Mouse (Mus musculus) heart, embryonic 14.5 days (tissue): ENCODE data around the gene Phrf1. TPM values are rescaled to one million over a fixed set of nuclear protein-coding genes. Genes with fewer than 3 reads are reported as not detected.
A peak's percentile ranks its signal among the peaks of the same experiment; 100 is the strongest.

Experiments used
- ATAC-seq: fragments of 200-750 bp; cut with Nextera tagmentation; 2 replicates; pipeline ENCODE4 v1.8.0; 2017; ENCODE audit warnings: low read depth, moderate TSS enrichment; ENCODE audit not compliant: insufficient number of reproducible peaks, insufficient read depth, low FRiP score
- H3K27ac ChIP-seq, 2 experiments: fragments of 200-500 bp in 1 of 2; fragments of 300-500 bp in 1 of 2; sonication (generic) in 1 of 2; replicated peaks in 1 of 2; 2 replicates each; pipeline ENCODE4 v1.5.1; 2012 to 2014; ENCODE audit warnings: low read depth in 2 of 2, low read length in 2 of 2, control low read depth in 1 of 2, mild to moderate bottlenecking in 1 of 2, mixed read lengths in 1 of 2; ENCODE audit not compliant: control insufficient read depth in 1 of 2, insufficient read depth in 1 of 2
- H3K27me3 ChIP-seq: fragments of 300-500 bp; sonication (generic); 2 replicates; pipeline ENCODE4 v1.6.1; 2014; ENCODE audit warnings: mild to moderate bottlenecking, low read length, control low read depth; ENCODE audit not compliant: control insufficient read depth, insufficient read depth
- H3K36me3 ChIP-seq: fragments of 300-500 bp; sonication (generic); 2 replicates; pipeline ENCODE4 v1.6.1; 2014; ENCODE audit warnings: mild to moderate bottlenecking, control low read depth, low read length, mixed read lengths; ENCODE audit not compliant: control insufficient read depth, insufficient read depth
- H3K4me1 ChIP-seq, 2 experiments: fragments of 200-500 bp in 1 of 2; fragments of 300-500 bp in 1 of 2; sonication (generic) in 1 of 2; 2 replicates each; pipeline ENCODE4 v1.6.1; 2012 to 2014; ENCODE audit warnings: low read length in 2 of 2, control low read depth in 1 of 2, mixed read lengths in 1 of 2; ENCODE audit not compliant: control insufficient read depth in 2 of 2, insufficient read depth in 2 of 2
- H3K4me2 ChIP-seq: fragments of 300-500 bp; sonication (generic); 2 replicates; pipeline ENCODE4 v1.6.1; 2014; ENCODE audit warnings: mild to moderate bottlenecking, low read length
- H3K4me3 ChIP-seq, 2 experiments: fragments of 200-500 bp in 1 of 2; fragments of 300-500 bp in 1 of 2; sonication (generic) in 1 of 2; 2 replicates each; pipeline ENCODE4 v1.5.1; 2012 to 2014; ENCODE audit warnings: low read length in 2 of 2, mild to moderate bottlenecking in 2 of 2, control low read depth in 1 of 2, low read depth in 1 of 2, moderate library complexity in 1 of 2; ENCODE audit not compliant: control insufficient read depth in 1 of 2, insufficient read depth in 1 of 2
- H3K9ac ChIP-seq: fragments of 300-500 bp; sonication (generic); 2 replicates; pipeline ENCODE4 v1.6.1; 2014; ENCODE audit warnings: mild to moderate bottlenecking, low read length
- H3K9me3 ChIP-seq: fragments of 300-500 bp; sonication (generic); 2 replicates; pipeline ENCODE4 v1.6.1; 2016; ENCODE audit warnings: low read length, control low read depth; ENCODE audit not compliant: control insufficient read depth
- whole genome bisulfite sequencing: fragments of 180-500 bp; shearing (Covaris S2); extraction: QIAGEN DNeasy Blood & Tissue Kit; methylation state at CpG from one replicate; pipeline ENCODE4 v1.1.7; 2014; 5-methylcytosine and 5-hydroxymethylcytosine counted together
- polyA plus RNA-seq: library from polyadenylated mRNA; unstranded; fragments of >200 nt; fragmentation: Nextera tagmentation; extraction: Ambion mirVana; gene quantifications from 2 replicates; pipeline ENCODE4 v1.2.1, GENCODE M21; 2014

Phrf1 gene
- polyA plus RNA-seq, 1 experiment from 2014 or later, result 41.3 TPM

DNA sequence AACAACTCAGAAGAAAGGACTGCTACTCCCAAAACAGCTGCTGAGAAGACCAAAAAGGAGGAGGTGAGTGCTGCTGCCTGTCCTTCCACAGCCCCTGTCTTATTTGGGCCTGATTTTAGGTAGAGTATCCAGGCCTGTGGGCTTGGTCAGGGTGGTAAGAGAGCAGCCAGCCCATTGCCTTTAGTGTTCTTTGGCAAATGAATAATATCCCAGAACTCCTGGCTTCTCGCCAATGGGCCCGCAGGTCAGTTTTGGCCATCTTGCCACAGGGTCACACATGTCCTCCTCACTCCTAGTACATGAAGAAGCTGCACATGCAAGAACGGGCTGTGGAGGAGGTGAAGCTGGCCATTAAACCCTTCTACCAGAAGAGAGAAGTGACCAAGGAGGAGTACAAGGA, 32.9 kb downstream of the Phrf1 start:
- H3K9me3 ChIP-seq, result no peaks in the 10 kb centered on the region
- H3K9ac ChIP-seq, result no peak overlapping the region
- no peaks in the 10 kb centered on the region for H3K27me3 ChIP-seq
- H3K36me3 ChIP-seq, result peaks cover 79% of the 10 kb centered on the region
- H3K4me2 ChIP-seq, result no peak overlapping the region
- WGBS, result 92% methylated on average over 3 of the region's 3 CpGs
- H3K4me1 ChIP-seq, result peaks cover 6 to 11% of the 10 kb centered on the region in 2 experiments; a peak in 2 of 4 replicates
- H3K4me3 ChIP-seq, result no peak overlapping the region
- no peak for ATAC-seq
- H3K27ac ChIP-seq, result no peak overlapping the region

DNA sequence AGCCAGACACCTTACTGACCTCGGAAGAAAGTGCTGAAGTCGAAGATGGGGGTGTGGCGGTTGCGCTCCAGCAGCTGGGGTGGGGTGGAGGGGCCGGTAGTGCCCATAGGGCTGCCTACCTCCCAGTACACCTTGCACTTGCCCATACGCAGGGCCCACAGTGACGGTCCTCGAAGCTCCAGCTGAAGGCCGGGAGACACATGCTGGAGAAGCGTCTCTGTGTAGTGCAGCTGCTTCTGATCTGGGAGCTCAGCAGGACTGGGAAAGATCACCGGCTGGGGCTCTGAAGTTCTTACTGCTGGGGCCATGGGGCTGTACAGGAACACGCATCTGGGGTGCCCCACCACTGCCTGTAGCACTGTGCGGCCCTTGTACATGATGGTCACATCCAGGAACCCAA, 35.1 kb downstream of the Phrf1 start:
- H3K36me3 ChIP-seq, result peaks cover 57% of the 10 kb centered on the region
- 89% methylated on average over 13 of the region's 13 CpGs for whole genome bisulfite sequencing

DNA sequence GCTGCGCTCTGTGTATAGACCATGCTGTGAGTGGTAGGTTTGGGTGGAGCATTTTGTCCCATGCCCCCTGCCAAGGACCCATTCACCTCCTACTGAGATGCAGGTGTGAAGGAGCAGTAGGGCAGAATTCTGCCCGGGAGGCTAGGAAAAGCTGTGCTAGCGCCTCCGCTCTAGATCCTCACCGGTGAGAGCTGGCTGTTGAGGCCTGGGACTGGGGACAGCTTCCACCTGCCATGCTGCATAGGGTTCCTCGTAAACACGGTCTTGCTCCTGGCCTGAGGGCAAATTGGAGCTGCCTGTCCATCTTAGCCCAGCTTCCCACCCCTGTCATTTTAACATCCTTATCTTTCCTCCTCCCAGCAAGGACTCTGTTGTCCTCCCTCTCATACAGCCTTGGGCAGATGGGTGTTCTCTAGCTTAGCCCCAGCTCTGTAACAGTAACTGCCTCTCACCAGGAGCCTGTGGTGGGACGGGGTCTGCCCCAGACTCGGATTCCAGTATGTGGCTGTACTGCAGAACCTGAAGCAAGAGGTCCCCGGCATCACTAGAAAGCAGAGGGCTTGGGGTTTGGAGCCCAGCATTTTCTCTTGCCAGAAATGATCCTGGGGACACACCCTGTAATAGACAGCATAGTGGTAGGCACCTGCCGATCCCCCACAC, 35.6 kb downstream of the Phrf1 start:
- Histone ChIP-seq H3K9me3 (no peaks in the 10 kb centered on the region), H3K9ac (no peak overlapping the region), H3K4me3 (no peak overlapping the region), H3K27me3 (no peaks in the 10 kb centered on the region), H3K36me3 (peaks cover 52% of the 10 kb centered on the region), H3K4me1 (peaks cover 8 to 13% of the 10 kb centered on the region in 2 experiments; a peak in 2 of 4 replicates), H3K4me2 (no peak overlapping the region), H3K27ac (no peak overlapping the region)
- WGBS, result 69% methylated on average over 11 of the region's 11 CpGs
- no peak for ATAC-seq

More for the DNA sequence above, 35.1 kb downstream of the Phrf1 start:
- no peak overlapping the region for H3K27ac ChIP-seq
- no peak overlapping the region for H3K4me2 ChIP-seq
- H3K4me3 ChIP-seq, result no peak overlapping the region
- no peaks in the 10 kb centered on the region for H3K9me3 ChIP-seq
- H3K27me3 ChIP-seq, result no peaks in the 10 kb centered on the region
- no peak for ATAC-seq
- H3K9ac ChIP-seq, result no peak overlapping the region
- H3K4me1 ChIP-seq, result peaks cover 8 to 13% of the 10 kb centered on the region in 2 experiments; a peak in 2 of 4 replicates

GRCm38 (mm10) chr7:141264761-141265410, 36.3 kb downstream of the Phrf1 start:
- Histone ChIP-seq H3K4me1 (peaks cover 8 to 13% of the 10 kb centered on the region in 2 experiments; a peak in 2 of 4 replicates), H3K4me2 (peak overlapping the region; percentile 91), H3K27me3 (no peaks in the 10 kb centered on the region), H3K9ac (no peak overlapping the region), H3K4me3 (peak overlapping the region in 1 of 2 experiments; percentile 67; a peak in 1 of 4 replicates), H3K27ac (no peak overlapping the region), H3K9me3 (no peaks in the 10 kb centered on the region), H3K36me3 (peaks cover 45% of the 10 kb centered on the region)
- WGBS, result 30% methylated on average over 12 of the region's 12 CpGs
- no peak; the same call in 1 of the 2 replicates for ATAC-seq

DNA sequence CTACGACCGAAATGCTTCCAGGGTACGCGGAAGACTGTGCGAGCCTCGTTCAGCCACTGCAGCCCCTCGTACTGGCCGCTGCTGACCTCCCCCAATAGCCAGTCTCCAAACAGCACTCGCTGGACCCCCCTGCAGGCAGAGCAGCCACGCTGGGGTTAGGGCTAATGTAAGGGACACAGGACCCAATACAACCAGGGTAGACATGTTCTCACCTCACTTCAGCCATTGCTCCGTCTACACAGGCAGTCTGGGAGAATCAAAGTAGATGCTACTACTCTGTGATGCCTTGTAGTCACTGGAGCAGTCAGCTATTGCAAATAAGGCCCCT, 36.8 kb downstream of the Phrf1 start:
- H3K27me3 ChIP-seq, result no peaks in the 10 kb centered on the region
- no peaks in the 10 kb centered on the region for H3K9me3 ChIP-seq
- H3K27ac ChIP-seq, result no peak overlapping the region
- peaks cover 40% of the 10 kb centered on the region for H3K36me3 ChIP-seq
- 29% methylated on average over 11 of the region's 11 CpGs for WGBS
- H3K9ac ChIP-seq, result no peak overlapping the region
- peak overlapping the region; percentile 91 for H3K4me2 ChIP-seq
- peaks cover 8 to 13% of the 10 kb centered on the region in 2 experiments; a peak in 2 of 4 replicates for H3K4me1 ChIP-seq
- no peak for ATAC-seq
- peak overlapping the region in 1 of 2 experiments; percentile 67; a peak in 1 of 4 replicates for H3K4me3 ChIP-seq

GRCm38 (mm10) chr7:141265739-141266561, 37.4 kb downstream of the Phrf1 start, which contains the start of gene Irf7:
Gene Irf7, minus strand, starts transcription at chr7:141266481.
- Histone ChIP-seq H3K27me3 (no peaks in the 10 kb centered on the region), H3K36me3 (peaks cover 34% of the 10 kb centered on the region), H3K4me2 (peak within 1 kb of the TSS; percentile 91), H3K4me1 (peaks cover 8 to 13% of the 10 kb centered on the region in 2 experiments; a peak in 2 of 4 replicates), H3K9ac (peak within 1 kb of the TSS; percentile 78), H3K27ac (no peak within 1 kb of the TSS), H3K4me3 (peak within 1 kb of the TSS; percentile 60 to 67), H3K9me3 (no peaks in the 10 kb centered on the region)
- WGBS, result 11% methylated on average over 25 of the region's 25 CpGs
- peak; percentile 29; the same call in 1 of the 2 replicates for ATAC-seq
